Mouse (Mus musculus) frontal cortex, adult 2 months (tissue): ENCODE results near the gene Stab1. TPM values are rescaled to one million over a fixed set of nuclear protein-coding genes. Genes with fewer than 3 reads are reported as not detected.

Experiments
- DNase-seq, 2 experiments: peaks; one replicate each; pipeline ENCODE4 v3.0.0; 2022; ENCODE audit warnings: low spot score in 1 of 2; ENCODE audit errors: extremely low spot score in 1 of 2
- polyA plus RNA-seq: library from polyadenylated mRNA; depleted of rRNA; stranded (reverse); fragments of >200 nt; gene quantifications from 2 replicates; pipeline ENCODE4 v1.2.3, GENCODE M21; 2012

The Stab1 gene
- polyA plus RNA-seq, 1 experiment = 19.1 TPM

GRCm38 (mm10) chr14:31133023-31133665 is 35.3 kb downstream of the Stab1 start:
- peak in 1 of 2 experiments; percentile 16 for DNase-seq

DNA sequence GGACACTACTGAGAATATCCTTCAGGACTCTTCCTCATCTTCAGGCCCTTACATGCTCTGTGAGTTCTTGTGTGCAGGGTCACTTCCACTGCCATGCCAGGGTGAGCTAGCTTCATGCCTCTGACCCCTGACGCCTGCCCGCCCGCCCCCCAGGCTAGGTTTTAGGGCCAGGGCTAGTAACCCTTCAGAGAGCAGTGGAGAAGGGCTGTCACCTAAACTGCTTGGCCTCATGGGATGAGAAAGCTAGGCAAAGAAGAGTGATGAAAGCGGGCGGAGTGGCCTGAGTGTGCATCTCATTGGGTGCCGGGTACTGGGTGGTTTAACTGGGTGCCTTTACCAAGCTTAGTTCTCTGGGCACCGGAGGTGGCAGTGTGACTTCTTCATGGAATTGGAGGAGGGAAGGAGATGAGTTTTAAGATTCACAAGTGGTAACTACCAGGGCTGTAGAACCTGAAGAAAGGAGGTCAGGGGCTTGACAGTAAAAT is 35.9 kb downstream of the Stab1 start:
- no peak for DNase-seq

DNA sequence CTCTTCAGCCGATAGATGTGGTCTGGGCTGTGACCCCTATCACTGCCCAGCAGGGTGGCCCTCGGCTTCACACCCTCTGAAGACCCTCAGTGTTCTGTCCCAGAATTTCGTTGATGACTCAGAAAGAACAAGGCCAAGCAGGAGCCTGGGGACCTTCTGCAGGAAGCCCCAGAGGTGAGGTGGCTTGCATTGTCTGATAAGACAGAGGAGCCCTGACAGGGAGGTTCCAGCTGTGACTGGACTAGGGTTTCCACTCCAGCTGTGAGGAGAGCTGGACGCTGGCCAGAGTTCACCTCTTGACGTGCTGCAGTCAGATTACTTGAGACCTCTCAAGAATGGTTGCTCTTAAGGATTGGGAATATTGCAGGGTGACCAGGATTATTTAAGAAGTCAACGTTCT is 36.4 kb downstream of the Stab1 start:
- no peak for DNase-seq

DNA sequence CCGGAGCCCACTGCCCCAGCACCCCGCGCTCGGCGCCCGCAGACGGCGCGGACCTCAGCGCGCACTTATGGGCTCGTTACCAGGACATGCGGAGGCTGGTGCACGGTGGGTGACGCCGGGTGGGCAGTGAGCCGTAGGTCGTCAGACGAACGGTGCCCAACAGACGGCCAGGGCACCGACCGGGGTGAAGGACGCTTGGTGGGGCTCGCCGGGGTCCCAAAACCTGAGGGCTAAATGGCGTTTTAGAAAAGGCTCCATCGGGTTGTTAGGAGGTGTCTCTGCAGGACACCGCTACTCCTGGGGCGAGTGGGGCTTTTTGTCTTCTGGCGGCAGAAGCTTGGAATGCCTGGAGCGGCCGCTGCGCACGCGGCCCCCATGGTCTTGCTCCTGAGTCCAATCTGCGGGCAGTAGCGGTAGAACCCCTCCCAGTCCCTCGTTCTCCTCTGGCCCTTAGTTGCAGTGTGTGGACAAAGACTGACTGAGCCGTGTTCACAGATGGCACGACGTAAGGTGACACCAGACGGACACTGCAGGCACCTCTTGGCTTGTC is 37.1 kb downstream of the Stab1 start:
- DNase-seq = no peak

DNA sequence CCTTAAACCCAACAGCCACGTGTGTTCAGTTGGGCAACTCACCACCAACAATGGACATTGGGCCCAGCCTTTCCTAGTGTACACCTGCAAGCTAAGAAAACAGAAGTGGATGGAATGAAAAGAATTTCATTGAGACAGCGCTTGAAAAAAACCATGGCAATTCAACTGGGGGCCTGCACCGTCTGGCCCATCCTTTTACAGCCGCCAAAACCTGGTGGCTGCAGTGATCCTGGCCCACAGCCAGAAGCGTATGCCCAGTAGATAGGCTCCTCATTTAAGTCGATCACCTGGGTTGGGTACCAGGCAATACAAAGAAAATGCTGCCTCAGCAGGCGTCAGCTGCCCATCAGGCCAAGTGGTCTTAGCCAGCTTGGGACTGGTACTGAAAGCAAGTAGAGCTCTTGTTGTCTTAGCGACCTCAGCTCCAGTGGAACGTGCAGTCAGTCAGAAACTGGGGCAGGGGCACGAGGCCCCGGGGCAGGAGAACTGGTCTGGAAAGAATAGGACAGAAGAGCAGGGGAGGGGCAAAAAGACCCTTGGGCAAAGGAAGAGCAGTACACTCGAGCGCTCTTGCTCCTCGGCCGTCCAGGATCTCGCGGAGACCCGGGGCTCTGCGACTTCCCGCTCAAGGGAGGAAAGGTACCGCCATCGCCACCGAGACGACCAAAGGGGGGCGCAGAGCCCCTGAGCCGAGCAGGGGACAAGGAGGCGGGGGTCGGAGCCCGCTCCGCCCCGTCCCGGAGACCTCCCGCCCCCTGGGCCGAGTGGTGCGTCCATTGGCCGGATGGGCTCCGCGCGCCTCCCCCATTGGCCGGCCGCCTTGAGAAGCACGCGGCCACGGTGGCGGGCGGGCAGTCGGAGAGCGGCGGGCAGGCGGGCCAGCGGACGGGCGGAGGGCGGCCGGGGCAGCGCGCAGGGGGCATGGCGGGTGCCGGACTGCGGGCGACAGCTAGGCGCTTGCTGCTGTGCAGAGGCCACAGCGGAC is 37.9 kb downstream of the Stab1 start, which contains the start of gene Nt5dc2:
Gene Nt5dc2 (plus strand): TSS at position 818 of the 985 bp plus-strand sequence.
- DNase-seq = peak in 1 of 2 experiments; percentile 59

DNA sequence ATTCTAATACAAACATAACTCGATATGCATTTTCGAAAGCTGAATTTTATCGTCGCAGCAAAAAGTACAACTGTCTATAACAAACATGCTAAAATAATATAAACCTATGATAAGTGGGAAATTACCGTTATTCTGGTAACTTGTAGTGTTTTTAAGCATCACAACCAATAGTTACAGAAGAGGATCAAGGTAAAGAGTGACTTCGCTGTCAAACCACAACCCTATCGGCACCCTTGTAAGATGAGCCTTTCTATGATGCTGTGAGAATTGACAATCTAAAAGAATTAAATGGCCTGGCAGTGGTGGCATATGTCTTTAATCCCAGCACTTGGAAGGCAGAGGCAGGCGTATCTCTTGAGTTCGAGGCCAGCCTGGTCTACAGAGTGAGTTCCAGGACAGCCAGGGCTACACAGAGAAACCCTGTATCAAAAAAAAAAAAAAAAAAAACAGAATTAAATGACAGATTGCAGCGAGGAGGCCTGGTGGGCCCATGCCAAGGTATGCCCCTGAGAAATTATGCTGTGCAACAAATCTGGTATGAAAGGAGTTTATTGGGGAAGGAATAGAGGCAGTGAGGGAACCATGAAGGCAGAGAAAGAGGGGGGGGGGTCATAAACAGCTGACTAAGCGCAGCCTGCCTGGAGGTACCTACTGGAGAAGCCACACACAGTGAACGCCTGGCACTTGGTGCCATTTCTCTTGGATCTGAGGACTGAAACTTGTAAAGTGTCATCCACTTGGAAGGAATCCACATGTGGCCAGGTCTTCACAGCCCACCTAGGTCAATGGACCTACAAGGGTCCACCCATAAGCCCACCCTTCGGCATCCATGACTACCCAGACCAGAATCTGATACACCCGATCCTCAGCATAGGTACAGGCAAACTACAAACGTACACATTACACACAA is 38.9 kb downstream of the Stab1 start:
- DNase-seq = no peak

- peak; percentile 97 to 98 for DNase-seq
Measured at GRCm38 (mm10) chr14:31128826-31129219, 39.6 kb downstream of the Stab1 start, which contains the start of gene Smim4. TSS of gene Smim4 (minus strand) at chr14:31128956.

- DNase-seq = no peak
Measured at GRCm38 (mm10) chr14:31128101-31128825, 40.2 kb downstream of the Stab1 start.

DNA sequence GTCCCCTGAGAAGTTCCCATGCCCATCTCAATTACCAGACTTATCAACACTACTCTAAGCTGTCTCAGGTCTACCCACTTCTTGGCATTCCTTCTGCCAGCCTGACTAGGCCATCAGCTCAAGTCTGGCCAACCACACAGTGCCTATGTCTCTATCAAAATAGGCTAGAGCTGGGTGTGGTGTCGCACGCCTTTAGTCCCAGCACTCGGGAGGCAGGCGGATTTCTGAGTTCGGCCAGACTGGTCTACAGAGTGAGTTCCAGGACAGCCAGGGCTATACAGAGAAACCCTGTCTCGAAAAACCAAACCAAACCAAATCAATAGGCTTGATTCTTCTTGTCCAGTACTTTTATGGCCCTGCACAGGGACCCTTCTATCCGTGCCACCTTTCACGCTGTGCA is 41.6 kb downstream of the Stab1 start:
- no peak for DNase-seq

DNA sequence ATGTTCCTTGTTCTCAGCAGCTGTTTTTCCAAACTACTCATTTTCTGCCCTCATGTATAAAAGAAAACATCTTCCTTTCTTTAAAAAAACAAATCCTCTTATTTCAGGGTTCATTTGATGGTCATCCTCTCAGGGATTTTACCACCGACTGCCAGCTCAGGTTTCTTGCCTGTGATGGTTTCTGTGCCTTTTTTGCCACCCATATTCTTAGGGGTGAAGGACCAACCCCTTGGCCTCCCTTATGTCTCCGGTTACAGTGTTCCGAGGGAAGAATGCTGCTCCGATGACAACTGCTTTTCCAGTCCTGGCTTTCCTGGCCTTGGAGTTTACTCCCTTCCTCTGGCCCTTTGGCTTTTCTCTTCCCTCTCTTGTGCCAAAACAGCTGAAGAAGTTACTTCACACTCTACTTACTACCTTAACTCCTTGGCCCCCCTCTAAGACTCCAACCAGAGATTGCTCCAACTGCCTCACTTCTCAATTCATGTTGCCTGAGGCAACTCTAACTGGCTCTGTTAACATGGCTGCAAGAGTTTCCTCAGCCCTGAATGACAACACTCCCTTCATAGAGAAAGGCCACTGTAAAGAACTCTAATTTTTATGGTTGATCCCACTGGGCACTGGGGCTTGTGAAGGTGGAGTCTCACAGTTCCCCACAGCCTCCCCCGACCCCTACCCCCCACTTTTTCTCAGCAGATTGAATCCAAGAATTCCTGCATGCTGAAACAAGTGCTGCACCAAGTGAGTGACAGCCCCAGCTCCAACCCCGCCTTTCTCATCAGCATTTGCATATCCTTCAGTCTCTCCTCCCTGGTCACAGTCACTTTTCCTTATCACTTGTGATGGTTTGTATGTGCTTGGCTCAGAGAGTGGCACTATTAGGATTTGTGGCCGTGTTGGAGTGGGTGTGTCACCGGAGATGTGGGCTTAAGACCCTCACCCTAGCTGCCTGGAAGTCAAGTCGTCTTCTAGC is 43.0 kb downstream of the Stab1 start:
- no peak for DNase-seq

- no peak for DNase-seq
Measured at GRCm38 (mm10) chr14:31115522-31115921, 52.9 kb downstream of the Stab1 start.

- DNase-seq = no peak
Measured at GRCm38 (mm10) chr14:31114011-31114410, 54.4 kb downstream of the Stab1 start.

DNA sequence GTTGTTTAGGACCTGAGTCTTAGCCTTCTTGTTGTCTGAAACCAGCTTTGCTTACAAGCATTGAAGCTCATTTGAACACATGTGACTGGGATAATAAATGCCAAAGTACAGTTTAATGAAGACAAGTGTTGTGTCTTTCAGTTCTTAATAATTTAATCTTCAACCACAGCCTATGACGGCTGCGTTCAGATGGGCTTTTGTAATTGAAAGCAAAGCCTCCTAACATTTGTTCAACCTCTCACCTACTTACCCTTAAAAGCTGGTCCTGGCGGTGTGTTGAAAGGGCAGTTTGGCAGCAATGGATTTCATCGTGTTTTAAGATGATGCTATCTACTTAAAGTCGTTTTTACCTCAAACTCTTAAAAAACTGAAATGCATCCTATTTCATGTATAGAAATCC is 56.3 kb downstream of the Stab1 start:
- DNase-seq = no peak

- no peak for DNase-seq
Measured at GRCm38 (mm10) chr14:31110613-31111012, 57.8 kb downstream of the Stab1 start.

DNA sequence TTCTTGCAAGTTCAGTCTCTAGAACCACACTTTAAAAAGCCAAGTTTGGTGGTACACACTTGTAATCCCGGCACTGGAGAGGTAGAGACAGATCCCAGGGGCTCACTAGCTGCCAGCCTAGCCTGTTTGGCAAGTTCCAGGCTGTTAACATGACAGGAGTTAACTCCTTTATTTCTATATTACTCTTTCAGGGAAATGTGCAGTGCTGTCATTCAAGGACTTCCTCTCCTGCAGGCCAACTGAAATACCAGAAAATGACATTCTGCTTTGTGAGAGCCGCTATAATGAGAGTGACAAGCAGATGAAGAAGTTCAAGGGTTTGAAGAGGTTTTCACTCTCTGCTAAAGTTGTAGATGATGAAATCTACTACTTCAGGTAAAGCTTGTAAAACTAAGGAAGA is 63.3 kb downstream of the Stab1 start:
- no peak for DNase-seq

- no peak for DNase-seq
Measured at GRCm38 (mm10) chr14:31089918-31090317, 78.5 kb downstream of the Stab1 start.
